Mouse (Mus musculus): ENCODE results near the gene Kirrel3.

Kirrel3 gene

DNA sequence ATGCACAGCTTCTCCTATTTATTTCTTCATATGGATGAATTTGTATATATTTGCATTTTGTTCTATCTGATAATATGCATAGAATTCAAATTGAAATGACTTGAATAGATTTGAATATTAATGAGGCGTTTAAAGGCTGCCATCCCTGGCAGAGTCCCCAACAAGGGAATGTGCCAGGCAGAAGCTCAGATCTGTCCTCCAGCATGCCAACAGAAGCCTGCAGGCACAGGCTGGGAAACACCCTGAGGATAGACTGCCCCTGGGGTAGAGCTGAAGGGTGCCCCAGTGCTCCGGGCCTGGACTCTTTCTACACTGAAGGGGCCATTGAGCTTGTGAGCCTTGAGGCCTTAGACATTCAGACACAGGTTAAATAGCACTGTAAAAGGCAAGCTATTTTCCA lies 21.5 kb downstream of the Kirrel3 start:
- no peak for DNase-seq (ENCODE audit: inconsistent ontology term)

DNA sequence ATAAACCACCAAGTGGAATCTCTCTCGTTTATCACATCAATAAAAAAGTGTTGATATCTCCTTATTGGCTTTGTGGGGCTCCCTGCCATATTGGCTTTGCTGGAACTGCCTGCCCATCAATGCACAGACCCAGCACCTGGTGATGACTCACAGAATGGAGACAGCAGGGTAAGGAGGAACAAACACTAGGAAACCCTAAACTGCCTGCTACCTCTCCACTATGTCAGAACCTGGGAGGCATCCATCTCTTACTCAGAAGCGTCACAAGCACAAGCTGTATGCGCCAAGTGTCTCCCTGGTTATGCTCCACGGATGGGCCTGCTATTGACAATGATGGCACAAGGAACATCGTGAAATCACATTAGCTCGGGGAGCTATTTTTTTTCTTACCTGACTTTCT lies 33.2 kb downstream of the Kirrel3 start:
- no peak for DNase-seq (ENCODE audit: inconsistent ontology term)

DNA sequence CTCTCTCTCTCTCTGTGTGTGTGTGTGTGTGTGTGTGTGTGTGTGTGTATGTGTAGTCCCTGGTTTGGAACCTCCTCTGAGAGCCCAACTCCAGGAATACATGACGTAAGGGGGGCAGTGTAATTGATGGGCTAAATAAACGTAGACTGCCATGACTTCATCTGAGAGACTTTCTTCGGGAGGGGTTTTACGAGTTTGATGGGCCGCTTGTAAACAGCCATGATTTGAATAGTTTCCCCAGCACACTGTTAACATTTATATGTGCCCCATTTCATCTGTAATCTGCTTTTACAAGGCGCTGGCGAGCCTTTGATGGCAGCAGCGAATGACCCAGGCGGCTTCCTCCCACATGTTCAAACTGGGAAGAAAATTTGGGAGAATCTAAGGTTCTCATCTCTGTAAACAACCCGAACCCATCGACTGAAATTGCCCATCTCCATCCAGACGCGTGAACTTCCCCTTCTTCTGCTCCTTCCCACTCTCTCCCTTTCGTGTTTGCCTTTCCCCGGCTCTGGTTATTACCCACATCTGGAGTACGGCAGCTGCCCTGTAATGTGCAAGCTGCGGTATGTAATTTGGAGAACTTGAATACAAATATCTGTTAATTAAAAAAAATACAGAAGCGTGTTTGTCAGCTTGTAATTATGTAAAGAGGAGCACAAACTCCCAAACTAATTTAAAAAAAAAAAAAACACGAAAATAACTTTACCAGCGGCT lies 34.7 kb downstream of the Kirrel3 start:
- no peak for DNase-seq (ENCODE audit: inconsistent ontology term)

DNA sequence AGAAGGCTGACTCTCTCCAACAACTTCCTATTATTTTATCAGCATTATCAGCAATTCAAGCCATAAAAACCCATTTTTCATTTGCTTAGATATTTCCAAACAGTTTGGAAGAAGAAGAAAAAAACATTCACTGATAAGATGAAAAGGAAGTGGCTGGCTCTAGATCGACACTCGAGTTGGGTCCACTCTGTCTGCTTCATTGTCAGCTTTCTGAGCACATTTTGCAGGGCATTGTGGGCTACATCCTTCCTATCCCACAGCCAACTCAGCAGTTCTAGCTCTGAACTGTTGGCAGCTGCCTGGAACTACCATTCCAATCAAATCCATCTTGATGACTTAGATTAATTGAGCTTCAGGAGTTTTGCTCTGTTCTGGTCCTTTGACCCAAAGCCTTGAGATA lies 40.0 kb downstream of the Kirrel3 start:
- DNase-seq (ENCODE audit: inconsistent ontology term), result no peak

DNA sequence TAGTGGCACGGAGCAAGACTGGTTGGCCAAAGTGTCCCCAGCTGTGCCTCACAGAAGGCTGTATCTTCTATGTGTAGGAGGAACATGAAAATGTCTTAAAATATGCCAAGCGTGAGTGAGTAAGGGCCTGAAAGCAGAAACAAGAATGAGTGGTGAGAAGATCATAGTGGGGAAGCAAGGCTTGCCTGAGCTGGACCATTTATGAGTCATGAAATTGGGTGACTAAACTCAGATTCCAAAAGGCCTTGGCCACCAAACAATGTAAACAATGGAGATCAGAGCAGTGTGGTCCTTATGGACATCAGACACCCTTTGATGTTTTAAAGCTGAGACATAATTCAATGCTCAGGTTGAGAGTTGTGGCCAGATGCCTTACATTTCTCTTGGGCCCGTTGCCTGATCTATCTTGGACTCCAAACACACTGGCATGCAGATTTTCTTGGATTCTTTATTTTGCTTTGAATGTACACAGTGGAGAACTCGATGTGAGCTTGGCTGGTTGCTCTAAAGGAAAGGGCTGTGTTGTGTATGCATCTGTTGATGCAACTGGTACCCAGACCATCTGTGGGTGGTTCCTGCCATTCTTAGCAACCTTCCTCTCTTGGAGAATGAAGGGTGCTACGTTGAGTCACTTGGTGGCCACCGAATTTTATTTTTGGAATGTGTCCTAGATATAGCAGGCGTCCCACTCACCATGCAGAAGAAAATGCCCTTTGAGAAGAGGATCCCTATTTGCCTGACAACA lies 53.1 kb downstream of the Kirrel3 start:
- DNase-seq (ENCODE audit: inconsistent ontology term), result peak; percentile 70

DNA sequence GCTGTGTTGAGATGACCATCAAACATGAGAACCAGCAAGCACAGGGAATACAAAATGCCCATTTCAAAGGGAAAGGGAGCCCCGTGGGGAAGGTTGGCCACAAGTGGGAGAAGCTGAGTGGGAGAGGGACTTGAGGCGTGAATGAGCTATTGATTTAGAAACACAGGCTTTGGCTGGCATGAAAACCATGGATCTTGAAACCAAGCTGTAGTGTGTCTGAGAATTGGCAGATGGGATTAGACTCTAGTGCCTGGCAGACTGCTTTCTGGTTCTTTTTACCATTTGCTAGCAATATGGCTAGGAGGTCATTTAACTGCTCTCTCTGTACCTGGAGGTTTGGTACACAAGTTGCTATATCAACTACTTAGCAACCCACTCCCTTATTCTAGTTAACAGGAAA lies 56.2 kb downstream of the Kirrel3 start:
- DNase-seq (ENCODE audit: inconsistent ontology term), result no peak

DNA sequence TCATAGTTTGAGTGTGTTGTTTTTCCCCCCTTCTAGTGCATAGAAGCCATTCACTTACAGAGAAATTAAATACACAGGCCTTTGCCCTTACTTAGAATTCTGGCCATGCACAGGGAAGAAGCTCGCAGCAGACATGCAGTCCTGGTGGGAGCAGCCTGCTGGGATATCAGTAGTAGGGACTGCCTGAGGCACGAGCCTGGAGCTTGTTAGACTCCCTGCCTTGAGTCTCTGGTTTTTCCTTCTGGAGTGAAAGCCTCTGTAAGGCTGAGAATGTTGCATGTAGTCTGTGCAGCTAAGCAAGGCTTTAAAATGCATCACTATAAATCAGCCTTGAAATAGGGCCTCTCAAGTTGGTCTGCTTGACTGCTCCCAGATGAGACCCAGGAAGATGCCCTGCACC lies 70.0 kb downstream of the Kirrel3 start:
- no peak for DNase-seq (ENCODE audit: inconsistent ontology term)

DNA sequence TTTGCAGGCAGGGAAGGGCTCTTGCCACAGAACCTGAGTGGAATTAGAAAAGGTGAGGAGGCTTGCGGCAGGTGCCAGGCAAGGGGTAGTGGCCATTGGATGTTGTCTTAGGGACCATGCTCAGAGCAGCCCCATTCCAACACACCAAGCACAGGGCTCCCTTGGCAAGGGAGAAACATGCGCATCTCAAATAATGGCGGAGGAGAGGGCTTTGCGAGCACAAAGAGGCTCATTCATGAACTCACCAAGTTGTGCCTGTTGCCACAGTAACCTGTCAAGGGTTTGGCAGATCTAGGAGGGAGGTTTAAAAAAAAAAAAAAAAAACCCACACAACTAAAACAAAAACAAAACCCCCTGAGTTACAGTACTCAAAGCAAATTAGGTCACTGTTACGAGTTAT lies 72.2 kb downstream of the Kirrel3 start:
- DNase-seq (ENCODE audit: inconsistent ontology term), result peak; percentile 88

DNA sequence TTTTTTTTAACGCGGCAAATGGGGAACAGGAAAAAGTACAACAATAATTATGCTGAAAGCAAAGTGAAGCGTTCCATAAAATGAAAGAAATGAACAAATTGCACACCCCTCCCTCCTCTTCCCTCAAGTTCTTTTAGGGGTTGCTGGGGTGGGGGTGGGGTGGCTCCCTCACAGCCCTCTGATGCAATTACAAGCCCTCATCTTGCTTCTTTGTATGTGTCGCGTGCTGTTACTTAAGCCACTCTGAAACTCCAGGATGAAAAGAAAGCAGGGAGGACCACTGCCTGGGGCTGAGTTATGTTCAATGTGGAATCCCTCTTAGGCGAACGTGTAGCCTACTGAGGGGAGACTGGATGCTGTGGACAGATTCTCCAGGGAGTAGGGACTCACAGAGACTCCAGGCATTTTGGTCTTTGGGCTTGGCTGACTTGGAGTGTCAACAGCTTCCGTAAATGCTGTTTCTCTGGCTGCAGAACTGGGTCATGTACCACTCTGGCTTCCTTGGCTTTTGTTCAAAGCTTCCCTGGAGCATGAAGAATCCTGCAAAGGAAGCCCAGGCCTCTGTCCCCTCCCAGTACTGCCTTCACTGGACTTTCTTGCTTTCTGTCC lies 72.7 kb downstream of the Kirrel3 start:
- peak; percentile 82 for DNase-seq (ENCODE audit: inconsistent ontology term)

DNA sequence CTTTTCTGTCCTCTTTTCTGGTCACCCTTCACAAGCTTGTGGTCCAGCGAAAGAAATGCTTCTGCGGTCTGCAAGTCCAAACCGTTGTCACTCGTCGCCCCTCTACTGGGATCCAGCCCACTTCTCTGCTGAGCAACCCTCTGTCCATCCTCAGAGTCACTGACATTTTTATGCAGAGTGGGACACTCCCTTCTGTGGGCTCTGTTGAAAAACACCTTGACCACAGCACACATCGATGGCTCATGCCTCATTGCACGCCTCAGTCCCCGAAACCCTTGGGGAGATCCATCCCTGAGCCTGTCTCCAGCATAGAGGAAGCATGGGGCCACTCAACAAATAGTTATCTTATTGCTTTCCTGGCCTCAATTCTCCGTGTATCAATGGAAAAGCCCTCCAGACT lies 73.4 kb downstream of the Kirrel3 start:
- DNase-seq (ENCODE audit: inconsistent ontology term), result no peak

DNA sequence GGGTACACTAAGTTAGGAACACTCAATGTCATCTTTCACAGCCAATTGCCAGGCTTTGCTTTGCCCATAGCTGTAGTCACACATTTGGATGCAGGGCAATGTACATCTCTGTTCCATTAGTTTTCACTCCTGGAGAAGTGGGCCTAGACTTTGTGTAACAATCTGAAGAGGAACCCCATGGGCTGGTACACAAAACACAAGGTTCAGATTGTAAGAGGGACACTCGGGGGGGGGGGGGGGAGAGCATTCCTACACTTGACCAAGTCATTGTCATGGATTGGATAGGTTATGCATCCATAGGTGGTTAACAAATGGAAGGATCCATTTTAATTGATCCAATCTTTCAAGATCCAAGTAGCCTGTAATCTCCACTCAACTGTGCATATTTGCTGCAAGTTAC lies 75.6 kb downstream of the Kirrel3 start:
- no peak for DNase-seq (ENCODE audit: inconsistent ontology term)

DNA sequence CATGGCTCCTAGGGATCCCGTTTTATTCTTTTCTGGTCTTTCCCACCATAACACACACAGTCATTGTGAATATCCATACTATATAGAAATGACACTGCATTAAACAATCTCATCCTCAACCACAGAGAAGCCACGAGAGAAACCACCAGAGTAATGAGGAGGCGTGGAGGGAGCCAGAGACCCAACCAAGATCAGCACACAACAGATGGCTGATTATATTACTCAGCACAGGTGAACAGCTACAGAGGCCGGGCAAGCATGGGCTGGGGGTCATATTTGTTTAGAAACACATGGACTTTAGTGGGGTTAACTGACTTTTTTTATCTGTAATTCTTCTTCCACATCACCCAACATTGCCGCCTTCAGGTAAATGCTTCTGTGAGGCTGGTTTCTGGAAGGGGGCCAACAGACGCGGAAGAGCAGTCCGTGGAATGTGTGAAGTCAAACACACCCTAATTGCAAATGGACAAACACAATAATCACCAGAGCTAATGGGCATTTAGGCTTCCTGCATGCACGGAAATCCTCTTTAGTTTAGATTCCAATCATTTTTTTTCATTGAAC lies 76.8 kb downstream of the Kirrel3 start:
- peak; percentile 84 for DNase-seq (ENCODE audit: inconsistent ontology term)

DNA sequence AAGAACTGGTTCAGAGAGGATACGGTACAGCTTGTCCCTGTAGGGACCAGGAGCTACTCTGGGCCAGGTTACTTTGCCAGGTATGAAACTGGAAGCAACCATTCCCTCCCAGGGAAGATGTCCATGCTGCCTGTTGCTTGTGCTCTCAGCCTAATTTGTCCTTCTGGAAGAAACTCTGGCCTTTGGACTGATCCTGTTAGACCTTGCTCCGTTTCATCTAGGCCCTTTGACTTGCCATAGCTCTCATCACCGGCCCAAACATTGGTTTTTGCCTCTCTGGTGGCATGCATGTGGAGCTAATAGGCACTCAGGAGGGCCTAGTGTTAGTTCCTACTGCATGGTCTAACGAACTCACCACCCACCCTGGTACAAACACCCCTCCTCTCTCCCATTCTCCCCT lies 88.2 kb downstream of the Kirrel3 start:
- no peak for DNase-seq (ENCODE audit: inconsistent ontology term)

DNA sequence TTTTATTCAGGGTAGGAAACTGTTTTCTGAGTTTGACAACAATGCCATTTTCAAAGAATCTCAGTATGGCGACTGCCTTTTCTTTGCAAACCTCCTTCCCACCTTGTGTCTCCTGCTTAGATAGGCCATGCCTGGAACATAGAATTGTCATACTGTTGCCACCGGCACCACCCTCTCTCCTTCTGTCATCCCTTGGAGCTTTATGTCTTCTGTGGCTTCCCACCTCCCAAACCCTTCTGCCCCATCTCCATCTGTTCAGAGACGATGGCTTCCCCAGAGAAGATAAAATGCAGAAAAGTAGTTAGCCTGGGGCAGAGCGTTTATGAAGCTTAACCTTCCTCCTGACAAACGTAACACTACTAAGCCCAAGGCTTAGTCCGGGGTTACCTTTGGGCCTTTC lies 88.9 kb downstream of the Kirrel3 start:
- DNase-seq (ENCODE audit: inconsistent ontology term), result no peak

DNA sequence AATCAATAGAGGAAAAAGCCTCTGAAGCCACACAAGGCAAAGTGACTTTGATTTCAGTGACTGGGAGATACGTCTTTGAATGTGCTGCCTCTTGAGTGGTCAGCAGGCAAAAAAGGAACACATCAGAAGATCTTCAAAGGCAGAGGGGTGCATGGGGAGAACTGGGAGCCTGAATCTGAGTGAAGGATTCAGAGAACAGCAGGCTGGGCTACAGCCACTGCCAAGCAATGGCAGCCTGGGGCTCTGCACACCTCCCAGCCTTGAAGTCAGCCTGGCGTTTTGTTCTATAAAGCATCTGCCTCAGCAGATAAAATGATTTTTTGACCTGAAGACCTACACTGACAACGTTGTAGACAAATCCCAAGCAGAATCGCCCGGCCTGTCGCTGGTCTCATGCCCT lies 93.5 kb downstream of the Kirrel3 start:
- DNase-seq (ENCODE audit: inconsistent ontology term), result no peak

DNA sequence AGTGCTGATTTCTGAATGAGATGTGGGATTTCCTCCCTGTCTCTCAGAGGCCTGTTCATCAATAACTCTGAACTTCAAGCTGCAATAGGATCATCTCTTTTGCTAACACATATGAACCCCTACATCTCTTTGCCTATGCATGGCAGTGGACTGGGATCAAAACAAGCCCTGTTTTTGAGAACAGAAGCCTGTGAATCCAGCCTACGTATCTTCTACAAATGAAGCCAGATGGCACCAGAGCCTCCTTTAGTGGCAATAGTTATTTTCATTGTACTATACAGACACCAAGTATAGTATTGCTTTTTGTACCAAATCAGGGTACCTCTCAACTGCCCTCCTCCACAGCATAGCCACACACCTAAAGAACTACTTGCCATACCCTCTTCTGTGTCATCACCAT lies 94.4 kb downstream of the Kirrel3 start:
- DNase-seq (ENCODE audit: inconsistent ontology term), result no peak

DNA sequence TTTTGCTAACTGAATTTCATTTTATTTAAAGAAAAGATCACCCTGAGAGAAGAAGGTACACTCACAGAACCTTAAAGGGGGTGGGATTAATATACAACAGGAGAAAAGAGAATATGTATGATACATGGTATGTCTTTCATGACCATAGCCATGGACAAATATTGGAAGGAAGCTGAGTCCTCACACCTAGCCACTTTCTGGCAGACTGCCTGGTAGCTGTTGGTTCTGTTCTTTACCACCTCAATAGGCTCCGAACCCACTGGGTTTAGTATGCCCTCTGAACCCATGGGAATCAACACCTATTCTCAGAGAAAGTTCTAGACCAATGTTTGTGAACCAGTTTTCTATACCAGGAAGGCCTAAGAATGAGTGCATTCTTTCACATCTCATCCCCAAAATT lies 96.8 kb downstream of the Kirrel3 start:
- DNase-seq (ENCODE audit: inconsistent ontology term), result no peak

DNA sequence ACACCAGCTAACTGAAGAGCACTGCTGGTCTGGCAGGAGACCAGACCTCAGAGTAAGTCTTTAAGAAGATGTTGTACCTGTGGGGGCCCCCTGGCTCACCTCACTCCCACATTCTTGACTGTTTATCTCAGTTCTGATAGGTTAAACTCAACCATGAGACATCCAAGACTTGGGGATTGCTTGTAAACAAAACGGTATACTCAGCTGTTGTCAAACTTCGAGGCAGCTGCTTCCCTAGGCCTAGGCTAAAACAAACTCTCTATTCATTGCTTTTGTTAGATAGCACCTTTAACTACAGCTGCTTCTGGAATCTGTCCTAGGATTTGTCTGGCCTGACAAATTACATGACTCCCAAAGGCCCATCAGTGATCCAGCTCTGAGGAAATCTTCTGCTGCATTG lies 99.8 kb downstream of the Kirrel3 start:
- DNase-seq (ENCODE audit: inconsistent ontology term), result no peak

DNA sequence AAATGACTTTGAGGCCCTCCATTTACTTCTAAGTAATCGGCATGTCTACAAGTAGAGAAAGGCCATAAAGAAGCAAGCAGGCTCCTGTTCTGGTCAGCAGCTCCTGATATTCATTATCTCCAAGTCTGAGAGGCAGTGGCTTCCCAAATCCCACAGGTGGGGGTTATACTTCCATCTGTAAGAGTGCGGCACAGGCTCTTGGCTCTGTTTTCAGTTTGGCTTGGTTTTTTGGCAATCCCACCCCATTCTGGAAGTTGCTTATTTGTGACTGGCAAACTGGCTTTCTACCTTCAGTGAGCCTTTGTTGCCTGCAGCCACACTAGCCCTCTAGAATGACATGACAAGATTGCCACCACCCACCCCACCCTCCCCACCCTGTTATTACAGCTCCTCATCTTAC lies 100.4 kb downstream of the Kirrel3 start:
- DNase-seq (ENCODE audit: inconsistent ontology term), result no peak

DNA sequence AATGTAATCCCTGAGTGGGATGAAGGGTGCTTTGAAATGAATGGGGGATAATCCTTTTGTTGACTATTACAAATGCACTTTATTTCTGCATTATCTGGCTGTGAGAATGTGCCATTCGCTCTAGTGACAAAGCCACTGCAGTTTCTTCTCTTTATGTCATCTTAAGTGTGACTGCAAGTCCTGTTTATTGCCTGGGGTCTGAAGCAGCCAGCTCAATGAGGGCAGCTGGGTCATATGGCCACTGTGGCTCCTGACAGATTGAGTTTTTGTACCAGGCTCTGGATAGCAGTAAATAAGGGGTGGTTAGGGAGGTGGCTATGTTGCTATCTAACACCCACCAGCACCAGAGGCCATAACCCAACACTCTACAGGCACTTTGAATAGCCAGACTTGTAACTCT lies 104.1 kb downstream of the Kirrel3 start:
- DNase-seq (ENCODE audit: inconsistent ontology term), result no peak

DNA sequence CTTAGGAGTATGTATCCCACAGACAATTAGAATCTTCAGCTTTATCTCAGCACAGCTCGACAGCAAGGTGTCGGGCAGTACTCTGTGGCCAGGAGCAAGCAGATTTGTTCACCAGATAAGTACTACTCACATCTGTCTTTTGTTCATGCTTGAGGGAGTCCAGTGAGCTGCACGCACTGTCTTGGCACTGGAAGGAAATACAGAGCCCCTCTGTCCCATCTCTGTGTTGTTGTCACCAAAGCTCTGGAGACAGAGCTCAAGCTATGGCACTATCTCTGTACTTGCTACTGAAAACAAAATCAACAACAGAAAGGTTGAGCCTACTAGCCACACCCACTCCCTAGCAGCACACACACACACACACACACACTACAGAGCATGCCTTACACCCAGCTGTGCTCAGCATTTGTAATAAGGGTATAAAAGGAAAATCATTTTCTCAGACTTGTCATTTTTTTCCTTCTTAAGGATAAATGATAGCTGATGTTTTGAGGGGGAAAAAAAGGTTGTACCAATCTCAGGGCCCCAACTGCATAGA lies 106.4 kb downstream of the Kirrel3 start:
- no peak for DNase-seq (ENCODE audit: inconsistent ontology term)

DNA sequence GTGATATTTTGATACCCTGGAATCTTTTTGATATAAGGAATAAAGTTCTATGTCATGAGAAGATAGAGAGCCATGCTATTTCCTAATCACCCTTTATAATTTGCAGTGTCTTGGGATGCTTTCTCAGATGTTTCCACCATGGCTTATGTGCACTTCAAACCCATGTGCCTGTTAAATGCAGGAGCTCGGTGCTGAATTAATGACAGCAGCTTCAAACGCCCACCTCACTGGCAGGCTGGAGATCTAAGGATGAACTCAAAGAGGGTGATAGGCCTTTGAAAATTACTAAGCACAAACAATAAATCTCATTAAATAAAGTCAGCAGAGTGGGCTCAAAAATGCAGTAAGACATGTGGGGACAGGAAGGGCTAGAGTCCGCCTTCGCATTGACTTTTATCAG lies 108.2 kb downstream of the Kirrel3 start:
- DNase-seq (ENCODE audit: inconsistent ontology term), result no peak

DNA sequence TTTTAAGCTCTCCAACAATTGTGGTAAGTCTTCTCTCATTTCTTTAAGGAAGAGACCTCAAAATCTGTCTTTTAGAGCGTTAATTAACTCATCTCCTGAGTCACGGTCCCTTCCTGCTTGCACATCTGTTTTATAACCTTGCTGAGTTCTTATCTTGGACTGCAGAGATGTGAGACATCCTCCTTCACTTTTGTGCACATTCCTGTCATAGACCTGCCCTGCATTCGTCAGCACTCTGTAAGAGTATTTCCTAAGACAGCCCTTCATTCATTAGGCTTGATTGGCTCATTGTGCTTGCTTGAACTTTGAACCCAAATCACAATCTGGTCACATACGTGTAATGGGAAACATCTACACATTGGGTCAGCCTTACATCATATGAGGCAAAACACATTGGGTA lies 114.6 kb downstream of the Kirrel3 start:
- DNase-seq (ENCODE audit: inconsistent ontology term), result no peak

All from Muller cell, postnatal 12 days (primary cell).